Mouse (Mus musculus) heart, postnatal 0 days (tissue): ENCODE data around the gene Casp2.

Experiments
- CTCF ChIP-seq: IDR thresholded peaks from 2 replicates; pipeline ENCODE4 v1.5.1; 2016; ENCODE audit warnings: antibody characterized with exemption, control low read depth, low read depth
- EP300 ChIP-seq: IDR thresholded peaks from 2 replicates; pipeline ENCODE4 v1.6.1; 2016; ENCODE audit warnings: antibody characterized with exemption, low read depth

GRCm38 (mm10) chr6:42261524-42262170, 3.1 kb upstream of the Casp2 start, which contains the start of gene Tmem139:
- TF ChIP-seq CTCF (no peak), EP300 (no peak)
